Mouse (Mus musculus) left cerebral cortex, postnatal 10 days (tissue): ENCODE data around the gene Cd24a. TPM values are rescaled to one million over a fixed set of nuclear protein-coding genes. Genes with fewer than 3 reads are reported as not detected.

Source experiments
- DNase-seq, 2 experiments: peaks; one replicate each; pipeline ENCODE4 v3.0.0; 2021 to 2022; ENCODE audit warnings: low spot score in 2 of 2, mixed read lengths in 1 of 2; ENCODE audit errors: extremely low spot score in 1 of 2
- intact Hi-C: fragments of 180-260 bp; cut with DNase I; formaldehyde crosslinking; loops from one replicate; pipeline ENCODE4 v1.15.1; 2025
- total RNA-seq, 2 experiments: library from RNA; stranded (reverse); gene quantifications; 2 replicates each; pipeline ENCODE4 v1.2.3; 2021

Cd24a gene
- total RNA-seq, 2 experiments from 2014 or later: 118 to 160 TPM

- DNase-seq: peak; percentile 16 to 46
- intact Hi-C loops: loop anchor here (5.0 to 10.0 kb wide), 2 partner anchors 323 to 495 kb away; partner anchors contain the start of genes Qrsl1 and Rtn4ip1
Observed at GRCm38 (mm10) chr10:43579381-43580261, 1.5 kb downstream of the Cd24a start.

GRCm38 (mm10) chr10:43580649-43581078 lies 2.6 kb downstream of the Cd24a start:
- DNase-seq: peak in 1 of 2 experiments; percentile 30
- intact Hi-C loops: no loop called here

- DNase-seq: no peak
- intact Hi-C loops: no loop called here
Observed at GRCm38 (mm10) chr10:43581260-43581659, 3.2 kb downstream of the Cd24a start.

- intact Hi-C loops: no loop called here
Observed at GRCm38 (mm10) chr10:43584538-43584937, 6.5 kb downstream of the Cd24a start.

GRCm38 (mm10) chr10:43588470-43589177 lies 10.5 kb downstream of the Cd24a start:
- intact Hi-C loops: no loop called here
- DNase-seq: no peak

More at GRCm38 (mm10) chr10:43584538-43584937, 6.5 kb downstream of the Cd24a start:
- DNase-seq: no peak

- DNase-seq: no peak
- intact Hi-C loops: no loop called here
Observed at GRCm38 (mm10) chr10:43591477-43591876, 13.4 kb downstream of the Cd24a start.

- no peak for DNase-seq
- intact Hi-C loops: no loop called here
Observed at GRCm38 (mm10) chr10:43593182-43593581, 15.1 kb downstream of the Cd24a start.

GRCm38 (mm10) chr10:43594187-43594586 lies 16.1 kb downstream of the Cd24a start:
- intact Hi-C loops: no loop called here
- DNase-seq: no peak

- intact Hi-C loops: no loop called here
- no peak for DNase-seq
Observed at GRCm38 (mm10) chr10:43594894-43595293, 16.8 kb downstream of the Cd24a start.

- no peak for DNase-seq
- intact Hi-C loops: no loop called here
Observed at GRCm38 (mm10) chr10:43598067-43598726, 20.1 kb downstream of the Cd24a start.

- DNase-seq: no peak
- intact Hi-C loops: no loop called here
Observed at GRCm38 (mm10) chr10:43601039-43601438, 23.0 kb downstream of the Cd24a start.

- intact Hi-C loops: no loop called here
- no peak for DNase-seq
Observed at GRCm38 (mm10) chr10:43601511-43602396, 23.7 kb downstream of the Cd24a start.

- no peak for DNase-seq
- intact Hi-C loops: no loop called here
Observed at GRCm38 (mm10) chr10:43603975-43604686, 26.0 kb downstream of the Cd24a start.

- intact Hi-C loops: no loop called here
- DNase-seq: no peak
Observed at GRCm38 (mm10) chr10:43604687-43605250, 26.7 kb downstream of the Cd24a start.

- no peak for DNase-seq
- intact Hi-C loops: no loop called here
Observed at GRCm38 (mm10) chr10:43605901-43606300, 27.8 kb downstream of the Cd24a start.

- intact Hi-C loops: no loop called here
- DNase-seq: no peak
Observed at GRCm38 (mm10) chr10:43609507-43609906, 31.4 kb downstream of the Cd24a start.

GRCm38 (mm10) chr10:43609958-43610357 lies 31.9 kb downstream of the Cd24a start:
- intact Hi-C loops: no loop called here
- no peak for DNase-seq
